In the genomic region with DNA sequence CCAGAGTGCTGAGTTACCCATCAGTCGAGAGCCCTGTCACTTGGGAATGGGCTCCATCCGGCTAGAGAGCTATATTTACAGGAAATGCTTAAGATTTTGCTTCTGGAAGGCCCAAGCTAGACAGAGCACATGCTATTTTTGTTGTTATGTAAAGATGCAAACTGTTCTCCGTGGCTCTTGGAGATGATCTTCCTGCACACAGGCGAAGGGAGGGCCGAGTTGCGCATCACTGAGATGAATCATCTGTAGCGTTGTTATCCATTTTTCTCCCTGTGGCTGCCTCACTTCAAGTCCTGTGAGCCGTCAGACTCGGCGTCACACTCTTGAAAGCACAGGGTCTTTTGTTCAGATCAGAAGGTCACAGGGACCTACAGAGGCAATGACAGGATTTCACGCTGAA, we compare ENCODE assay signal across 21 mouse cellular contexts. TPM values are rescaled to one million over a fixed set of nuclear protein-coding genes. Genes with fewer than 3 reads are reported as not detected.
DNase-seq lines count a peak whose midpoint lies in the region; TF ChIP-seq lines count a peak whose summit lies in the region.
"Had no signal": no experiment of that assay in that cellular context is flagged by ENCODE, and none has a peak within 500 bp of the region (broad histone marks: within the 10 kb centered on the region; RNA-seq: fewer than 3 reads in every experiment).

No protein-coding gene starts in this region.

- peak overlapping the region; percentile 31; the same call in 1 of the 2 replicates for H3K27ac ChIP-seq in cortical plate, adult 2 months (ENCODE audit: insufficient read depth, low read length)
- H3K27ac ChIP-seq: embryonic facial prominence, embryonic 15.5 days; forebrain, embryonic 15.5 days; heart, embryonic 10.5 days; hindbrain, embryonic 12.5 days had no signal

- no peak for TF ChIP-seq POLR2A in cortical plate, adult 2 months (IDR thresholded peaks at IDR 0.05; ENCODE audit: extremely low read depth, insufficient read depth, low read length)

- peaks cover 4% of the 10 kb centered on the region; the same call in 1 of the 2 replicates for H3K4me1 ChIP-seq in cortical plate, adult 2 months (ENCODE audit: control insufficient read depth, insufficient read depth, low read length)
- H3K4me1 ChIP-seq: embryonic facial prominence, embryonic 15.5 days had no signal

- intact Hi-C loops in left cerebral cortex, postnatal 14 days (cut with DNase I) = no loop called here
- intact Hi-C loops in left cerebral cortex, postnatal 4 days (cut with DNase I) = no loop called here

- no peak for TF ChIP-seq CTCF in cortical plate, adult 2 months (IDR thresholded peaks at IDR 0.05; ENCODE audit: extremely low read depth, insufficient read depth, low read length)

- H3K4me3 ChIP-seq in cortical plate, adult 2 months (ENCODE audit: insufficient read depth, low read length) = no peak overlapping the region
- H3K4me3 ChIP-seq: embryonic facial prominence, embryonic 15.5 days; erythroblast, embryonic 14.5 days; forebrain, embryonic 15.5 days; heart, embryonic 10.5 days; hindbrain, embryonic 12.5 days had no signal

- peak; percentile 36 for DNase-seq in layer of hippocampus, adult 11-12 months (ENCODE audit: low spot score)
- no peak for DNase-seq in layer of hippocampus, postnatal 25 days (ENCODE audit: extremely low spot score in 1 of 2, low spot score in 1 of 2)
- DNase-seq in left cerebral cortex, postnatal 14 days (ENCODE audit: low spot score in 2 of 2) = peak; percentile 65 to 75
- no peak for DNase-seq in left cerebral cortex, postnatal 4 days
- peak; percentile 59 for DNase-seq in right cerebral cortex, postnatal 25 days
- DNase-seq in cerebellum, adult 18-20 months = no peak
- DNase-seq: adrenal gland, postnatal 14 days; cerebellum, adult 2 months; cerebellum, postnatal 10 days; embryo, embryonic 11 days; gastrocnemius, postnatal 36 days; heart, adult 11 months; heart, postnatal 10 days; heart, postnatal 4 days had no signal

RNA-seq across cellular contexts. Expression of gene Ccsap, which starts 14.3 kb away (rescaled TPM):
- 10 to 100 TPM; 58.6 to 63.2 TPM for total RNA-seq in layer of hippocampus, postnatal 25 days (2021)
- total RNA-seq in left cerebral cortex, postnatal 14 days (2021) = 10 to 100 TPM; 69.8 to 73.6 TPM
- total RNA-seq in left cerebral cortex, postnatal 4 days (2021) = 10 to 100 TPM; 21.5 to 25.8 TPM
- 45.1 and 48.1 TPM in 2 replicates for polyA plus RNA-seq in cortical plate, adult 2 months (2012; rRNA removed)

RNA-seq across cellular contexts. Expression of gene Acta1, which starts 20.2 kb away (rescaled TPM):
- 1 to 10 TPM; 7.4 to 9.0 TPM for total RNA-seq in layer of hippocampus, postnatal 25 days (2021)
- total RNA-seq in left cerebral cortex, postnatal 14 days (2021) = 10 to 100 TPM in 1 of 2 experiments, 1 to 10 TPM in 1; 9.3 to 11.5 TPM
- 1 to 10 TPM; 5.5 to 7.1 TPM for total RNA-seq in left cerebral cortex, postnatal 4 days (2021)
- 24.6 and 33.3 TPM in 2 replicates for polyA plus RNA-seq in cortical plate, adult 2 months (2012; rRNA removed)
- total RNA-seq: CH12.LX had no signal

Comparison
In these comparisons a context has a peak if more than half of its experiments do, and no peak if none do; other contexts are left out.
1. DNase-seq: peak in layer of hippocampus, adult 11-12 months (single experiment), left cerebral cortex, postnatal 14 days (2 of 2) and right cerebral cortex, postnatal 25 days (single experiment); none in layer of hippocampus, postnatal 25 days (0 of 2), left cerebral cortex, postnatal 4 days (single experiment) and cerebellum, adult 18-20 months (0 of 2).